Mouse (Mus musculus) stomach, postnatal 0 days (tissue): Measurements from ENCODE around the gene Fchsd2. TPM values are rescaled to one million over a fixed set of nuclear protein-coding genes. Genes with fewer than 3 reads are reported as not detected.

ENCODE experiments used
- ATAC-seq: fragments of 200-750 bp; cut with Nextera tagmentation; 2 replicates; pipeline ENCODE4 v1.8.0; 2017; ENCODE audit not compliant: low FRiP score, low TSS enrichment
- DNase-seq: peaks from one replicate; pipeline ENCODE4 v3.0.0-alpha.2; 2016; ENCODE audit warnings: low spot score
- H3K27ac ChIP-seq: fragments of 300-500 bp; sonication (generic); replicated peaks from 2 replicates; pipeline ENCODE4 v1.5.1; 2014; ENCODE audit warnings: mild to moderate bottlenecking, control low read depth
- H3K27me3 ChIP-seq: fragments of 300-500 bp; sonication (generic); 2 replicates; pipeline ENCODE4 v1.6.1; 2014; ENCODE audit warnings: low read length; ENCODE audit not compliant: control insufficient read depth, insufficient read depth
- H3K36me3 ChIP-seq: fragments of 300-500 bp; sonication (generic); 2 replicates; pipeline ENCODE4 v1.6.1; 2014; ENCODE audit warnings: low read length, mixed read lengths; ENCODE audit not compliant: control insufficient read depth, insufficient read depth
- H3K4me1 ChIP-seq: fragments of 300-500 bp; sonication (generic); replicated peaks from 2 replicates; pipeline ENCODE4 v1.6.1; 2014; ENCODE audit warnings: antibody characterized with exemption; ENCODE audit not compliant: control insufficient read depth, insufficient read depth
- H3K4me2 ChIP-seq: fragments of 300-500 bp; sonication (generic); replicated peaks from 2 replicates; pipeline ENCODE4 v1.6.1; 2014; ENCODE audit warnings: low read depth, mild to moderate bottlenecking, control low read depth, moderate library complexity
- H3K4me3 ChIP-seq: fragments of 300-500 bp; sonication (generic); 2 replicates; pipeline ENCODE4 v1.5.1; 2014; ENCODE audit warnings: low read depth, low read length, control low read depth
- H3K9ac ChIP-seq: fragments of 300-500 bp; sonication (generic); 2 replicates; pipeline ENCODE4 v1.6.1; 2014; ENCODE audit warnings: mild to moderate bottlenecking, low read length, control low read depth, mixed read lengths
- H3K9me3 ChIP-seq: fragments of 300-500 bp; sonication (generic); 2 replicates; pipeline ENCODE4 v1.6.1; 2016; ENCODE audit warnings: low read length; ENCODE audit not compliant: control insufficient read depth
- CTCF ChIP-seq: IDR thresholded peaks from 2 replicates; pipeline ENCODE4 v1.5.1; 2016; ENCODE audit warnings: antibody characterized with exemption, low read depth, mild to moderate bottlenecking, moderate library complexity
- EP300 ChIP-seq: optimal IDR thresholded peaks from 2 replicates; pipeline ENCODE3; 2016; ENCODE audit warnings: antibody characterized with exemption
- WGBS: fragments of 180-500 bp; shearing (Covaris S2); extraction: QIAGEN DNeasy Blood & Tissue Kit; methylation state at CpG from one replicate; pipeline ENCODE4 v1.1.7; 2014; 5-methylcytosine and 5-hydroxymethylcytosine counted together
- polyA plus RNA-seq: library from polyadenylated mRNA; unstranded; fragments of >200 nt; fragmentation: Nextera tagmentation; extraction: Ambion mirVana; gene quantifications from 2 replicates; pipeline ENCODE4 v1.2.1, GENCODE M21; 2015

Gene Fchsd2
- polyA plus RNA-seq, 1 experiment from 2014 or later, result 6.4 TPM

- DNase-seq (no peak), ATAC-seq (no peak)
- Histone ChIP-seq H3K9me3 (no peaks in the 10 kb centered on the region), H3K4me1 (no peaks in the 10 kb centered on the region), H3K27ac (no peak overlapping the region), H3K27me3 (no peaks in the 10 kb centered on the region), H3K36me3 (0 out of 2 replicates have a peak, but pooled peaks cover 2% of the 10 kb centered on the region), H3K9ac (no peak overlapping the region), H3K4me2 (no peak overlapping the region), H3K4me3 (no peak overlapping the region)
- WGBS, result 68% methylated on average over 3 of the region's 3 CpGs
- TF ChIP-seq CTCF, result no peak
- TF ChIP-seq EP300, result no peak
Observed at GRCm38 (mm10) chr7:101191326-101191969, 98.8 kb downstream of the Fchsd2 start.

GRCm38 (mm10) chr7:101210826-101211225 is 118.2 kb downstream of the Fchsd2 start:
- Histone ChIP-seq H3K9me3 (no peaks in the 10 kb centered on the region), H3K9ac (no peak overlapping the region), H3K27me3 (no peaks in the 10 kb centered on the region), H3K36me3 (no peaks in the 10 kb centered on the region), H3K4me2 (no peak overlapping the region), H3K27ac (no peak overlapping the region), H3K4me1 (no peaks in the 10 kb centered on the region), H3K4me3 (no peak overlapping the region)
- WGBS, result 62% methylated on average over 1 of the region's 1 CpGs
- DNase-seq (no peak), ATAC-seq (no peak)
- TF ChIP-seq CTCF, result no peak
- no peak for TF ChIP-seq EP300

GRCm38 (mm10) chr7:101213515-101214263 is 121.0 kb downstream of the Fchsd2 start:
- H3K4me1 ChIP-seq, result no peaks in the 10 kb centered on the region
- no peaks in the 10 kb centered on the region for H3K36me3 ChIP-seq
- TF ChIP-seq CTCF, result no peak
- TF ChIP-seq EP300, result no peak
- no peak overlapping the region for H3K4me3 ChIP-seq
- 42% methylated on average over 3 of the region's 3 CpGs for WGBS
- DNase-seq (no peak), ATAC-seq (peak; percentile 63; the same call in 1 of the 2 replicates)
- H3K27ac ChIP-seq, result no peak overlapping the region
- no peak overlapping the region for H3K9ac ChIP-seq
- H3K27me3 ChIP-seq, result no peaks in the 10 kb centered on the region
- no peaks in the 10 kb centered on the region for H3K9me3 ChIP-seq
- H3K4me2 ChIP-seq, result no peak overlapping the region

GRCm38 (mm10) chr7:101216724-101217123 is 124.1 kb downstream of the Fchsd2 start:
- Histone ChIP-seq H3K4me3 (no peak overlapping the region), H3K4me2 (no peak overlapping the region), H3K27me3 (no peaks in the 10 kb centered on the region), H3K36me3 (no peaks in the 10 kb centered on the region), H3K9ac (no peak overlapping the region), H3K27ac (no peak overlapping the region), H3K9me3 (no peaks in the 10 kb centered on the region), H3K4me1 (no peaks in the 10 kb centered on the region)
- WGBS, result 57% methylated on average over 2 of the region's 2 CpGs
- ATAC-seq, result no peak
- no peak for DNase-seq
- no peak for TF ChIP-seq EP300
- no peak for TF ChIP-seq CTCF

- Histone ChIP-seq H3K36me3 (no peaks in the 10 kb centered on the region), H3K27ac (no peak overlapping the region), H3K27me3 (no peaks in the 10 kb centered on the region), H3K9ac (no peak overlapping the region), H3K9me3 (no peaks in the 10 kb centered on the region), H3K4me1 (no peaks in the 10 kb centered on the region), H3K4me3 (no peak overlapping the region), H3K4me2 (no peak overlapping the region)
- WGBS, result 98% methylated on average over 2 of the region's 2 CpGs
- ATAC-seq (no peak), DNase-seq (no peak)
- no peak for TF ChIP-seq CTCF
- no peak for TF ChIP-seq EP300
Observed at GRCm38 (mm10) chr7:101223501-101223900, 130.8 kb downstream of the Fchsd2 start.

- DNase-seq, result no peak
- no peaks in the 10 kb centered on the region for H3K27me3 ChIP-seq
- no peaks in the 10 kb centered on the region for H3K9me3 ChIP-seq
- WGBS, result 35% methylated on average over 1 of the region's 1 CpGs
- TF ChIP-seq EP300, result no peak
- no peak for TF ChIP-seq CTCF
- no peak overlapping the region for H3K4me3 ChIP-seq
- no peaks in the 10 kb centered on the region for H3K36me3 ChIP-seq
- H3K4me2 ChIP-seq, result no peak overlapping the region
- no peak overlapping the region for H3K9ac ChIP-seq
- no peaks in the 10 kb centered on the region for H3K4me1 ChIP-seq
- ATAC-seq, result no peak
- H3K27ac ChIP-seq, result no peak overlapping the region
Observed at GRCm38 (mm10) chr7:101229336-101229735, 136.7 kb downstream of the Fchsd2 start.
